8 mouse cellular contexts compared by ENCODE assay signal in the genomic region with DNA sequence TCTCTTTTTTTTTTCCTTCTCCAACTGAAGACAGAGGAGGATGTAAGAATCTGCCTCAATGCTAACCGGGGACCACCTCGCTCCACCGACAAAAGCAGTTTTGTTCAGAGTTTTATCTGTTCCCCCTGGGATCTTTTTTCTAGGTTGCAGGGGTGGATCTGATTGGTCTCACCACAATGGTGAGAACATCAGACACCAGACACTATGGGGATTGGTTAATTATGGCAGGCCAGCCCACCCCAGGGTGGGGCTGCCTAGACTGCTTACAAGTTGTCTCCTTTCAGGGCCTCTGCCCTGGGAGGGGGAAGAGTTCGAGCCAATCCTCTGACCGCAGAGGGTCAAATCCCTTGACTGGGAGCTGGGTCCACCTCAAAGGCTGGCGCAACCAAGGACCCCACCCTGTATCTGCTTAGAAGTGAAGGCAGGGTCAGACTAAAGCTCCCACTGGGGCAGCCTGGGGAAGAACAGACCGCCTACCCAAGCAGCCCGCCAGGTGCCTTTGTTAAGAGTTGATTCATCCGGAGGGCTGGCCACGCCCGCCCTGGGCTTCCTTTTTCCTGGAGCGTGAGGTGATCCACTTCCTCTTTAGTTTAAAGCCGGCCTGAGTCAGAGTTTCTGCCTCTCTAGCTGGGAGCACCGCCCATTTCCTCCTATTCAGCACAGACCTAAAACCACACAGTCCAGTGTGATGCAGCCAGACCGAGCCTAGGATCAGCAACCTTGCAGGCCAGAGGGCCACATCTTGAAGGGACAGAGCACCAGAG.
DNase-seq lines count a peak whose midpoint lies in the region; ATAC-seq lines count a peak whose summit lies in the region.

No protein-coding gene starts in this region.

- H3K4me2 ChIP-seq in forebrain, embryonic 16.5 days (ENCODE audit: low read length) = peak overlapping the region; percentile 16; the same call in 1 of the 2 replicates
- H3K4me2 ChIP-seq in hindbrain, embryonic 13.5 days = peak overlapping the region; percentile 41
- H3K4me2 ChIP-seq in midbrain, embryonic 16.5 days (ENCODE audit: low read length) = 0 out of 2 replicates have a peak overlapping the region, but pooled peaks have one; percentile 5

- no peaks in the 10 kb centered on the region for H3K36me3 ChIP-seq in forebrain, embryonic 16.5 days (ENCODE audit: control insufficient read depth, insufficient read depth)
- no peaks in the 10 kb centered on the region for H3K36me3 ChIP-seq in hindbrain, embryonic 13.5 days
- no peaks in the 10 kb centered on the region for H3K36me3 ChIP-seq in midbrain, embryonic 16.5 days (ENCODE audit: control insufficient read depth, insufficient read depth, low read length)

- H3K27ac ChIP-seq in forebrain, embryonic 16.5 days (ENCODE audit: low read length) = peak overlapping the region; percentile 62
- peak overlapping the region; percentile 79 for H3K27ac ChIP-seq in hindbrain, embryonic 13.5 days
- peak overlapping the region; percentile 44 for H3K27ac ChIP-seq in midbrain, embryonic 16.5 days (ENCODE audit: low read length)

- DNase-seq in 416B (ENCODE audit: low read depth) = peak; percentile 84
- peak; percentile 63 for DNase-seq in adrenal gland, adult 8-10 months
- DNase-seq in liver = peak; percentile 65
- peak; percentile 60 for DNase-seq in testis, postnatal 14 days (ENCODE audit: low spot score)
- DNase-seq in layer of hippocampus, postnatal 14 days (ENCODE audit: low spot score in 2 of 2) = no peak

- H3K4me1 ChIP-seq in forebrain, embryonic 16.5 days (replicated peaks; ENCODE audit: control insufficient read depth, insufficient read depth, low read length) = peaks cover 16% of the 10 kb centered on the region
- H3K4me1 ChIP-seq in hindbrain, embryonic 13.5 days (replicated peaks) = peaks cover 50% of the 10 kb centered on the region
- peaks cover 6% of the 10 kb centered on the region for H3K4me1 ChIP-seq in midbrain, embryonic 16.5 days (ENCODE audit: control insufficient read depth, insufficient read depth, low read length)

- H3K9ac ChIP-seq in forebrain, embryonic 16.5 days (replicated peaks; ENCODE audit: low read depth, low read length) = peak overlapping the region; percentile 47
- peak overlapping the region; percentile 62 for H3K9ac ChIP-seq in hindbrain, embryonic 13.5 days
- H3K9ac ChIP-seq in midbrain, embryonic 16.5 days (ENCODE audit: low read depth, low read length) = no peak overlapping the region

- 14% methylated on average over 15 of the region's 15 CpGs for WGBS in forebrain, embryonic 16.5 days
- 8% methylated on average over 15 of the region's 15 CpGs for WGBS in hindbrain, embryonic 13.5 days
- 12% methylated on average over 15 of the region's 15 CpGs for WGBS in midbrain, embryonic 16.5 days

- H3K4me3 ChIP-seq in forebrain, embryonic 16.5 days (replicated peaks; ENCODE audit: low read length) = peak overlapping the region; percentile 28
- peak overlapping the region; percentile 31 for H3K4me3 ChIP-seq in hindbrain, embryonic 13.5 days
- H3K4me3 ChIP-seq in midbrain, embryonic 16.5 days (ENCODE audit: low read depth, low read length) = 0 out of 2 replicates have a peak overlapping the region, but pooled peaks have one; percentile 12

- no peaks in the 10 kb centered on the region for H3K27me3 ChIP-seq in forebrain, embryonic 16.5 days (replicated peaks; ENCODE audit: control insufficient read depth, insufficient read depth, low read length)
- H3K27me3 ChIP-seq in hindbrain, embryonic 13.5 days = no peaks in the 10 kb centered on the region
- no peaks in the 10 kb centered on the region for H3K27me3 ChIP-seq in midbrain, embryonic 16.5 days (ENCODE audit: control insufficient read depth, insufficient read depth, low read depth, low read length)

- ATAC-seq in forebrain, embryonic 16.5 days = peak; percentile 64
- peak; percentile 63 for ATAC-seq in hindbrain, embryonic 13.5 days (ENCODE audit: low FRiP score)
- ATAC-seq in midbrain, embryonic 16.5 days = peak; percentile 41

- H3K9me3 ChIP-seq in forebrain, embryonic 16.5 days (ENCODE audit: control insufficient read depth, low read length) = no peaks in the 10 kb centered on the region
- no peaks in the 10 kb centered on the region for H3K9me3 ChIP-seq in hindbrain, embryonic 13.5 days
- H3K9me3 ChIP-seq in midbrain, embryonic 16.5 days (replicated peaks; ENCODE audit: control insufficient read depth, low read length, poor library complexity, severe bottlenecking) = no peaks in the 10 kb centered on the region

Comparison
In these comparisons a context has a peak if more than half of its experiments do, and no peak if none do; other contexts are left out.
1. DNase-seq: peak in 416B (single experiment), adrenal gland, adult 8-10 months (single experiment), liver (single experiment) and testis, postnatal 14 days (single experiment); none in layer of hippocampus, postnatal 14 days (0 of 2).
2. Peak in every context shown above with its lines, with median percentiles within 50 percentile points of each other: ATAC-seq, H3K27ac ChIP-seq, H3K4me2 ChIP-seq and H3K4me3 ChIP-seq.